Mouse (Mus musculus) adrenal gland, postnatal 25 days (tissue): Measurements from ENCODE around the gene Mepe. TPM values are rescaled to one million over a fixed set of nuclear protein-coding genes. Genes with fewer than 3 reads are reported as not detected.
A peak's percentile ranks its signal among the peaks of the same experiment; 100 is the strongest.

Experiments
- DNase-seq: peaks from one replicate; pipeline ENCODE4 v3.0.0; 2021; ENCODE audit warnings: mixed read lengths
- microRNA-seq, 2 experiments: library from miRNA; unstranded; fragments of <30 nt; microRNA quantifications; one replicate each; pipeline ENCODE4 v1.2.0; 2021
- total RNA-seq: library from RNA; stranded (reverse); gene quantifications from 2 replicates; pipeline ENCODE4 v1.2.3, GENCODE M21; 2021

Gene Mepe
- total RNA-seq, 1 experiment from 2014 or later = not detected

- no peak for DNase-seq
Measured at GRCm38 (mm10) chr5:104357575-104357974, 32.4 kb downstream of the Mepe start.

GRCm38 (mm10) chr5:104358592-104358991 lies 33.5 kb downstream of the Mepe start:
- no peak for DNase-seq

- DNase-seq = no peak
Measured at GRCm38 (mm10) chr5:104359257-104359656, 34.1 kb downstream of the Mepe start.

DNA sequence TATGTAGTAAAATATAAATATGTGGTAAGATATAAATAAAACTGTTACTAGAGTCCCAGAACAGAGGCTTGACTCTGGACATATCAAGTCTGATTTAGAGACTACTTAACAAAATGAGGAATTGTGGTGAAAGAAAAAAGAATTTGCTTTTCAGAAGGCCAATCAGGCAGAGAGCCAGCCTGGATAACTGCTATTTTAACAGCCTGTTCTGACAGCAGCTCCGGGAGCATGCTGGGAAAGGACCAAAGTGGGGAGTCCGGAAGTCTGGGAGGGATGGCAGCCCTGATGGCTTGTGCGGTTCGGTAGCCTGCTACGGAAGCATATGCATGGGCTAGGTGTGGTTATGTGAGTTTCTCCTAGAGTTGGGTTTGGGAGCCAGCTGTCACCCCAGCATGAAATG lies 45.5 kb downstream of the Mepe start:
- DNase-seq = no peak

DNA sequence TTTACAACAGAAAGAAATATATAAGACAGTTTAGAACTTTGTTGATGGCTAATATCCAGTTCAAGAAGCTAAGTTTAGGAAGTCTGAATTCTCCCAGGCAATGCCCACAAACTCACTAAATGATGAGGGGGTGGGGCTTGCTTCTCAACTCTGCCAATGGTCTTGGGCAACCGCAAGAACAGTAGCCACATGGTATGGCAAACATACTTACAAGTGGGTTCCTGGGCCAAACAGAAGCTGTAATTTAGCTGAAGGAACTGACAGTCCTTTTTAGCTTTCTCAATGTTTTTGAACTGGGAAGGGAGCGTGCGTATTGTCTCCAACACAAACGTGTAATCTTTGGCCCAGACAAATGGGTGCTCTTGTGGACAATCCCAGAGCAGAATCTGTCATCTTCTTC lies 46.2 kb downstream of the Mepe start:
- DNase-seq = no peak

GRCm38 (mm10) chr5:104373648-104374307 lies 48.6 kb downstream of the Mepe start:
- no peak for DNase-seq

- peak; percentile 85 for DNase-seq
Measured at GRCm38 (mm10) chr5:104374308-104374660, 49.2 kb downstream of the Mepe start.

- no peak for DNase-seq
Measured at GRCm38 (mm10) chr5:104375132-104375531, 50.0 kb downstream of the Mepe start.

DNA sequence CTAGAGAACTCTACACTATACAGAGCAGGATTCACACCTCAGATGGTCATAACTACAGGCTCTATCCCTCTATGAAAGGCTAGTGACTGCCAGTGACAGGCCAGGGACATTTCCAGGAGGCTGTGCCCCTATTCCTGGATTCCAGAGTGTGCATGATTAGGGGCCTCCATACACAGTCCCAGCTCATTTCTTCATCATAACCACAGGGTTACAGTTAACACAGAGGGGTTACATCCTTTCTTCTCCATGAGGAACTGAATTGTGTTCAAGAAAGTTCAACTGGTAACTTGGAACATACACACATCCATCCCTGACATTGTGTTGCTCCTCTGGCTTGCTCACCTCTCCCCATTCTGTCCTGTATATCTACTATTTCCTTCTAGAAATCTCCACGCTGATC lies 51.8 kb downstream of the Mepe start:
- DNase-seq = no peak

- DNase-seq = peak; percentile 26
Measured at GRCm38 (mm10) chr5:104380574-104380973, 55.4 kb downstream of the Mepe start.

DNA sequence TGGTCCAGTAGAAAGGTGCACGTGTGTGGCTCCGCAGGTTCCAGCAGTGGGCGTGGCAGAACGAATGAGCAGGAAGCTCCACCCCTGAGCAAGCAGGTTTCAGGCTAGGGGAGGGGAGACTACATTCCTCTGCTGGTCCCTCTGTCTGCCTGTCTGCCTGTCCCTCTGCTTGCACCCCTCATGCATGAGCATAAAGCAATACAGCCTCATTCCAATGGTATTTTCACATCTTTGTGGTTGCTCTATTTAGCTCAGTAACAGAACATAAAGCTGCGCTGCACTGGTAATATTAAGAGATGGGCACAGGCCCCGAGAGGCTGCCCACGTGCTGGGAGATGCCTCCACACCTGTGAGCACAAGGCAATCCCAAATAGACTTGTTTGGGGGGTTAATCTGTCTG lies 56.5 kb downstream of the Mepe start:
- DNase-seq = no peak

DNA sequence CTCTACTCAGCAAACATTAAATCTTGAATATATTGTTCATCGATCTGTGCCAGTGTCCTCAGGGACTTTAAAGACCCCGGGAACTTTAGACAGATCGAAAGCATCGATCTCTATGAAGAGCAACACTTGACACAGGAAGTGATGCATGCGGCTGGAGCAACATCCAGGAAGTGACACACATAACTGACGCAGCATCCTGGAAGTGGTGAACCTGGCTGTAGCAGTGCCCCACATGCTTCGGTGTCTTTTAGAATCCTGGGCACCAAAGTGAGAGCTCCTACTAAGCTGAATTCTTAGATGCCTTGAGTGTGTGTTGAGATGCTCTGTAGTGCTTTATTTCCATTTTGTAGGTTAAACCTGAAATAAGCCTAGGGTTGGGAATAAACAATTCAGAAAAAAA lies 59.4 kb downstream of the Mepe start:
- no peak for DNase-seq

- no peak for DNase-seq
Measured at GRCm38 (mm10) chr5:104385521-104385920, 60.4 kb downstream of the Mepe start.

- DNase-seq = no peak
Measured at GRCm38 (mm10) chr5:104386908-104387307, 61.8 kb downstream of the Mepe start.

Small RNA genes lying within 50 kb of the gene (microRNA-seq; reads per million reads assigned to microRNA genes)
- 0 reads per million in 2 experiments for gene Gm23616

Other genes with a start within 250 kb of the Mepe start
- gene Gm17660, start 247.7 kb upstream of the Mepe start, total RNA-seq = not detected in 2 replicates
- gene Sparcl1, start 211.6 kb upstream of the Mepe start, total RNA-seq = 24.7 and 25.0 TPM in 2 replicates
- not detected in 2 replicates for gene Dspp, start 154.6 kb upstream of the Mepe start, total RNA-seq
- not detected in 2 replicates for gene Dmp1, start 122.7 kb upstream of the Mepe start, total RNA-seq
- not detected in 2 replicates for gene Ibsp, start 26.2 kb upstream of the Mepe start, total RNA-seq
- gene Spp1, start 109.8 kb downstream of the Mepe start, total RNA-seq = 343 and 454 TPM in 2 replicates
- 47.4 and 59.7 TPM in 2 replicates for gene Pkd2, start 134.1 kb downstream of the Mepe start, total RNA-seq
- 12.1 and 13.9 TPM in 2 replicates for gene BC005561, start 183.0 kb downstream of the Mepe start, total RNA-seq